Mouse (Mus musculus) ES-E14 (cell line): ENCODE data around the gene Sbno2. TPM values are rescaled to one million over a fixed set of nuclear protein-coding genes. Genes with fewer than 3 reads are reported as not detected.

Experiments
- DNase-seq: peaks from one replicate; pipeline ENCODE4 v3.0.0-alpha.2; 2013; ENCODE audit warnings: low read depth, low spot score
- H3K27ac ChIP-seq: 2 replicates; pipeline ENCODE4 v1.5.1; 2012; ENCODE audit warnings: low read depth, mild to moderate bottlenecking, low read length, moderate library complexity, mixed read lengths; ENCODE audit not compliant: poor library complexity, insufficient read depth, severe bottlenecking
- H3K36me3 ChIP-seq: 2 replicates; pipeline ENCODE4 v1.6.1; 2012; ENCODE audit warnings: mild to moderate bottlenecking, low read length, moderate library complexity, mixed read lengths; ENCODE audit not compliant: control insufficient read depth, poor library complexity, insufficient read depth, severe bottlenecking
- H3K4me1 ChIP-seq, 2 experiments: fragments of 150-350 bp in 1 of 2; sonication (generic) in 1 of 2; 2 replicates each; pipeline ENCODE4 v1.6.1; 2012; ENCODE audit warnings: low read length in 2 of 2, mild to moderate bottlenecking in 1 of 2, mixed read lengths in 1 of 2; ENCODE audit not compliant: control insufficient read depth in 2 of 2, insufficient read depth in 2 of 2, poor library complexity in 1 of 2
- H3K4me3 ChIP-seq, 2 experiments: fragments of 150-350 bp in 1 of 2; sonication (generic) in 1 of 2; 2 replicates each; pipeline ENCODE4 v1.5.1; 2012; ENCODE audit warnings: low read length in 2 of 2, low read depth in 1 of 2, mild to moderate bottlenecking in 1 of 2, mixed read lengths in 1 of 2; ENCODE audit not compliant: insufficient read depth in 1 of 2, poor library complexity in 1 of 2, severe bottlenecking in 1 of 2
- H3K9ac ChIP-seq: 2 replicates; pipeline ENCODE4 v1.6.1; 2012; ENCODE audit warnings: low read depth, mild to moderate bottlenecking, low read length, mixed read lengths; ENCODE audit not compliant: poor library complexity, insufficient read depth, severe bottlenecking
- H3K9me3 ChIP-seq: fragments of 150-350 bp; sonication (generic); 2 replicates; pipeline ENCODE4 v1.6.1; 2012; ENCODE audit warnings: low read depth, mild to moderate bottlenecking, low read length; ENCODE audit not compliant: control insufficient read depth, insufficient read depth
- CHD2 ChIP-seq: IDR thresholded peaks from 2 replicates; pipeline ENCODE4 v1.6.1; 2014; ENCODE audit warnings: mild to moderate bottlenecking, low read depth, low read length, inconsistent platforms
- HCFC1 ChIP-seq: IDR thresholded peaks from 2 replicates; pipeline ENCODE4 v1.6.1; 2012; ENCODE audit warnings: low read length, inconsistent platforms, borderline replicate concordance; ENCODE audit not compliant: insufficient read depth
- MAFK ChIP-seq: IDR thresholded peaks from 2 replicates; pipeline ENCODE4 v1.6.1; 2014; ENCODE audit warnings: mild to moderate bottlenecking, low read depth, low read length, inconsistent platforms; ENCODE audit not compliant: insufficient read depth
- ZC3H11A ChIP-seq: IDR thresholded peaks from 2 replicates; pipeline ENCODE4 v1.6.1; 2012; ENCODE audit warnings: low read depth, mild to moderate bottlenecking, inconsistent platforms, low read length, borderline replicate concordance
- ZNF384 ChIP-seq: IDR thresholded peaks from 2 replicates; pipeline ENCODE4 v1.6.1; 2012; ENCODE audit warnings: low read depth, low read length, inconsistent platforms
- in situ Hi-C, 2 experiments: fragments of 600-800 bp; cut with MboI; formaldehyde crosslinking; loops; one replicate each; pipeline ENCODE4 v1.15.1; 2025; ENCODE audit warnings: low sequenced_read_pairs in 2 of 2, inconsistent platforms in 1 of 2; ENCODE audit not compliant: unreplicated experiment in 2 of 2
- total RNA-seq: library from RNA; depleted of rRNA; stranded (reverse); fragments of 300-350 nt; gene quantifications from 2 replicates; pipeline ENCODE4 v1.2.3, GENCODE M21; 2012

Sbno2 gene
- total RNA-seq, 1 experiment: 36.6 TPM

- H3K9ac ChIP-seq: no peak overlapping the region
- no peak overlapping the region for H3K27ac ChIP-seq
- in situ Hi-C loops: no loop called here
- H3K4me3 ChIP-seq: no peak overlapping the region
- no peaks in the 10 kb centered on the region for H3K9me3 ChIP-seq
- H3K4me1 ChIP-seq: peaks cover 6 to 22% of the 10 kb centered on the region in 2 experiments; a peak in 3 of 4 replicates
- no peak for DNase-seq
- peaks cover 22% of the 10 kb centered on the region; the same call in 1 of the 2 replicates for H3K36me3 ChIP-seq
- TF ChIP-seq MAFK: 0 out of 2 replicates have a peak, but pooled peaks have one; percentile 40
- no peak for TF ChIP-seq HCFC1
- 0 out of 2 replicates have a peak, but pooled peaks have one; percentile 19 for TF ChIP-seq ZNF384
These were observed 34.4 kb downstream of the Sbno2 start for GRCm38 (mm10) chr10:80070837-80071515.

GRCm38 (mm10) chr10:80069948-80070450, 35.4 kb downstream of the Sbno2 start:
- H3K36me3 ChIP-seq: peaks cover 26% of the 10 kb centered on the region; the same call in 1 of the 2 replicates
- DNase-seq: no peak
- H3K9me3 ChIP-seq: no peaks in the 10 kb centered on the region
- TF ChIP-seq HCFC1 (no peak), ZNF384 (no peak), ZC3H11A (no peak), MAFK (no peak), CHD2 (no peak)
- no peak overlapping the region for H3K9ac ChIP-seq
- no peak overlapping the region for H3K27ac ChIP-seq
- H3K4me3 ChIP-seq: no peak overlapping the region
- in situ Hi-C loops: no loop called here
- peaks cover 6 to 14% of the 10 kb centered on the region in 2 experiments; a peak in 2 of 4 replicates for H3K4me1 ChIP-seq

DNA sequence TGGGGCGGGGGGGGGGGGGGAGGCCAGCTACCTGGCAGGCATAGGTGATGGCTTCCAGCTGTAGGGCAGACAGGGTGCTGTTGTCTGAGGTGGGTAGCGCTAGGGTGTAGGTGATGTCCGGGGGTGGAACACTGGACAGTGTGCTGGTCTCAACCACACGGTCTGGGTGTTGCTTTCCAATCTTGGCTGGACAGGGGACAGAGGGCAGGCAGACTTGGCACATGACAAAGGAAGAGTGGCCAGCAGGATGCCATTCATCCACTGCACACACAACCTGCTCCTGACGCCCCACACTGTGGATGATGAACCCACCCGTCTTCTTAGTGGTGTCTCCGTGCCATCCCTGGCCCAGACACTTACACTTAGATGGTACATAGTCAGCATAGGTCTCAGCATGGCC, 36.1 kb downstream of the Sbno2 start:
- H3K9me3 ChIP-seq: no peaks in the 10 kb centered on the region
- H3K36me3 ChIP-seq: peaks cover 28% of the 10 kb centered on the region; the same call in 1 of the 2 replicates
- H3K4me1 ChIP-seq: peaks cover 2 to 11% of the 10 kb centered on the region in 2 experiments; a peak in 2 of 4 replicates
- H3K4me3 ChIP-seq: no peak overlapping the region
- no peak overlapping the region for H3K27ac ChIP-seq
- in situ Hi-C loops: no loop called here
- H3K9ac ChIP-seq: no peak overlapping the region
- no peak for DNase-seq
- TF ChIP-seq CHD2 (no peak), ZNF384 (no peak), MAFK (no peak), ZC3H11A (no peak), HCFC1 (no peak)

- in situ Hi-C loops: no loop called here
- Histone ChIP-seq H3K4me1 (peaks cover 0 to 4% of the 10 kb centered on the region in 2 experiments; a peak in 1 of 4 replicates), H3K27ac (no peak overlapping the region), H3K9ac (no peak overlapping the region), H3K9me3 (no peaks in the 10 kb centered on the region), H3K36me3 (peaks cover 49% of the 10 kb centered on the region; the same call in 1 of the 2 replicates), H3K4me3 (no peak overlapping the region)
- TF ChIP-seq MAFK (no peak), ZNF384 (no peak), HCFC1 (no peak), ZC3H11A (no peak), CHD2 (no peak)
- DNase-seq: no peak
These were observed 41.3 kb downstream of the Sbno2 start for GRCm38 (mm10) chr10:80063877-80064650.
